Mouse (Mus musculus): ENCODE data around the gene Slc25a43. TPM values are rescaled to one million over a fixed set of nuclear protein-coding genes. Genes with fewer than 3 reads are reported as not detected.

Gene Slc25a43
- total and polyA plus RNA-seq, 3 experiments: 1.2 to 1.7 (median 1.5) TPM

DNA sequence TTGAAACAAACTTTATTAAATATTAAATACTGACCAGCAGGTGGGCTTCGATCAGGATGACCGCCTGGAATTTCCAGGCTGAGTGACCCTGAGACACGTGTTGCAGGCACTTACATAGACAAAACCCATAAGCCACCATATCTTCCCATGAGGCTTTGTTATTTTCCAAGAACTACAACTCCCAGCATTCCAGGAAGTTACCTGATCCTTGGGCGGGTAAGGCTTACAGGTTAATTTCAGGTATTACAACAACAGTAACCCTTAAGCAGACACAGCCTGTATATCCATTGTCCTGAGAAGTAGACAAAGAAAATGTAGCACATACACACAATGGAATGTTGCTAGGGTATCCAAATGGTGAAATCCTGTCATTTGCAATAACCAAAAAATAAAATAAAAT lies 45.9 kb downstream of the Slc25a43 start:
- no peaks in the 10 kb centered on the region for H3K27me3 ChIP-seq (replicated peaks)
- no peaks in the 10 kb centered on the region for H3K9me3 ChIP-seq (replicated peaks; ENCODE audit: low read length)
- no peak for TF ChIP-seq ZC3H11A (IDR thresholded peaks at IDR 0.05; ENCODE audit: low read depth, low read length)
- no peak for TF ChIP-seq E2F4 (IDR thresholded peaks at IDR 0.05; ENCODE audit: insufficient replicate concordance, low read depth, low read length)
- no peak for TF ChIP-seq ZNF384 (IDR thresholded peaks at IDR 0.05; ENCODE audit: low read depth, low read length)
- TF ChIP-seq GABPA (IDR thresholded peaks at IDR 0.05; ENCODE audit: insufficient replicate concordance, low read depth, low read length): no peak
- TF ChIP-seq SMC3 (IDR thresholded peaks at IDR 0.05; ENCODE audit: low read depth, low read length): no peak
- TF ChIP-seq UBTF (IDR thresholded peaks at IDR 0.05; ENCODE audit: low read depth, low read length): no peak
- TF ChIP-seq MXI1 (IDR thresholded peaks at IDR 0.05; ENCODE audit: low read depth, low read length): no peak
- no peak for TF ChIP-seq MAFK (IDR thresholded peaks at IDR 0.05; ENCODE audit: insufficient replicate concordance, low read length)
- TF ChIP-seq POLR2AphosphoS2 (IDR thresholded peaks at IDR 0.05; ENCODE audit: low read depth, low read length): no peak
- TF ChIP-seq CTCF (conservative IDR thresholded peaks at IDR 0.05 in 1 of 2, IDR thresholded peaks at IDR 0.05 in 1 of 2; ENCODE audit: low read depth in 2 of 2, low read length in 2 of 2): no peak
- TF ChIP-seq TCF12 (IDR thresholded peaks at IDR 0.05; ENCODE audit: low read depth, low read length): no peak
- TF ChIP-seq POLR2A (IDR thresholded peaks at IDR 0.05; ENCODE audit: low read depth, low read length): no peak
- TF ChIP-seq JUN (IDR thresholded peaks at IDR 0.05; ENCODE audit: insufficient read depth, low read depth, low read length): no peak
- no peak for TF ChIP-seq IRF4 (IDR thresholded peaks at IDR 0.05; ENCODE audit: low read depth, low read length)
- TF ChIP-seq ELF1 (IDR thresholded peaks at IDR 0.05; ENCODE audit: low read depth, low read length): no peak
- H3K4me2 ChIP-seq (ENCODE audit: insufficient read depth, low read depth, poor library complexity, severe bottlenecking): no peak overlapping the region
- no peaks in the 10 kb centered on the region for H3K36me3 ChIP-seq (replicated peaks in 1 of 2; ENCODE audit: control insufficient read depth in 1 of 2, insufficient read depth in 1 of 2, low read length in 1 of 2)
- H3K79me2 ChIP-seq (replicated peaks; ENCODE audit: control insufficient read depth, extremely low read depth, insufficient read depth, poor library complexity, severe bottlenecking): no peaks in the 10 kb centered on the region
- H3K4me3 ChIP-seq (replicated peaks in 1 of 3; ENCODE audit: low read depth in 2 of 3, low read length in 2 of 3, poor library complexity in 1 of 3): no peak overlapping the region
- no peak overlapping the region for H3K9ac ChIP-seq (ENCODE audit: insufficient read depth, low read depth)
- DNase-seq (ENCODE audit: extremely low read depth): no peak
- dilution Hi-C loops (cut with MboI; ENCODE audit: extremely low pct_ligation_motif_present, extremely low pct_unique_long_range_greater_than_20kb, low sequenced_read_pairs) (no loop called here), in situ Hi-C loops (cut with MboI; ENCODE audit: low pct_ligation_motif_present, low pct_unique_long_range_greater_than_20kb, low sequenced_read_pairs) (no loop called here)
- H3K27ac ChIP-seq (ENCODE audit: insufficient read depth, low read depth): no peak overlapping the region
- no peaks in the 10 kb centered on the region for H3K4me1 ChIP-seq (ENCODE audit: control insufficient read depth in 1 of 2, insufficient read depth in 2 of 2)

DNA sequence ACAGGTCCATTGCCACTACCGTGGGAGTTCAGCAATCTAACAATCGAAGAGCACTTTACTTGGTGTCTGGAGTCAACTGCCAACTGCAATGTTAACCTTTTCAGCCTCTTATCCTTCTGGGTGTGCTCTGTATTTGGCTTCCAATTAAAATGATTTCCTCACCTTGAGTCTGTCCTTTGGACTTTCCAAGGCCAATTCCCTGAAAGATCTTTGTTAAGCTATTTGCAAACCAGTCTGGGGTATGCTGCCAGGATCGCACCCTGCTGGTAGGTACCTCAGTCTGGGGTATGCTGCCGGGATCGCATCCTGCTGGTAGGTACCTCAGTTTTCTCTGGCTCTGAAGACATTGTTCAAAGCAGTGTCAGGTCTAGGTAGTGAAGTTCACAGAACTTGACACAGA lies 51.1 kb downstream of the Slc25a43 start:
- Histone ChIP-seq H3K9me3 (replicated peaks; ENCODE audit: low read length) (no peaks in the 10 kb centered on the region), H3K9ac (ENCODE audit: insufficient read depth, low read depth) (no peak overlapping the region), H3K4me3 (replicated peaks in 1 of 3; ENCODE audit: low read depth in 2 of 3, low read length in 2 of 3, poor library complexity in 1 of 3) (no peak overlapping the region), H3K79me2 (replicated peaks; ENCODE audit: control insufficient read depth, extremely low read depth, insufficient read depth, poor library complexity, severe bottlenecking) (peaks cover 10% of the 10 kb centered on the region), H3K36me3 (replicated peaks in 1 of 2; ENCODE audit: control insufficient read depth in 1 of 2, insufficient read depth in 1 of 2, low read length in 1 of 2) (peaks cover 15 to 18% of the 10 kb centered on the region in 2 experiments), H3K27ac (ENCODE audit: insufficient read depth, low read depth) (no peak overlapping the region), H3K4me2 (ENCODE audit: insufficient read depth, low read depth, poor library complexity, severe bottlenecking) (no peak overlapping the region), H3K4me1 (ENCODE audit: control insufficient read depth in 1 of 2, insufficient read depth in 2 of 2) (peaks cover 0 to 8% of the 10 kb centered on the region in 2 experiments; a peak in 1 of 4 replicates), H3K27me3 (replicated peaks) (no peaks in the 10 kb centered on the region)
- dilution Hi-C loops (cut with MboI; ENCODE audit: extremely low pct_ligation_motif_present, extremely low pct_unique_long_range_greater_than_20kb, low sequenced_read_pairs): no loop called here
- no peak for DNase-seq (ENCODE audit: extremely low read depth)
- in situ Hi-C loops (cut with MboI; ENCODE audit: low pct_ligation_motif_present, low pct_unique_long_range_greater_than_20kb, low sequenced_read_pairs): loop anchor here (10.0 kb wide), 1 partner anchor 50 kb away; the partner anchor contains the start of gene Slc25a43
- TF ChIP-seq GABPA (IDR thresholded peaks at IDR 0.05; ENCODE audit: insufficient replicate concordance, low read depth, low read length) (no peak), MAFK (IDR thresholded peaks at IDR 0.05; ENCODE audit: insufficient replicate concordance, low read length) (no peak), JUND (conservative IDR thresholded peaks at IDR 0.05; ENCODE audit: low read depth, low read length) (no peak), EP300 (IDR thresholded peaks at IDR 0.05; ENCODE audit: low read length) (no peak), TCF12 (IDR thresholded peaks at IDR 0.05; ENCODE audit: low read depth, low read length) (no peak), UBTF (IDR thresholded peaks at IDR 0.05; ENCODE audit: low read depth, low read length) (no peak), MXI1 (IDR thresholded peaks at IDR 0.05; ENCODE audit: low read depth, low read length) (no peak), SIN3A (IDR thresholded peaks at IDR 0.05; ENCODE audit: low read length) (no peak), CTCF (conservative IDR thresholded peaks at IDR 0.05 in 1 of 2, IDR thresholded peaks at IDR 0.05 in 1 of 2; ENCODE audit: low read depth in 2 of 2, low read length in 2 of 2) (no peak), BHLHE40 (IDR thresholded peaks at IDR 0.05; ENCODE audit: low read depth, low read length) (no peak), ELF1 (IDR thresholded peaks at IDR 0.05; ENCODE audit: low read depth, low read length) (no peak), SMC3 (IDR thresholded peaks at IDR 0.05; ENCODE audit: low read depth, low read length) (no peak), MAX (IDR thresholded peaks at IDR 0.05; ENCODE audit: low read length) (no peak), MYC (IDR thresholded peaks at IDR 0.05; ENCODE audit: low read depth, low read length) (no peak), MAZ (IDR thresholded peaks at IDR 0.05; ENCODE audit: low read depth, low read length) (no peak), NRF1 (IDR thresholded peaks at IDR 0.05; ENCODE audit: low read depth, low read length) (no peak)
